Mouse (Mus musculus) liver, embryonic 15.5 days (tissue): Measurements from ENCODE around the gene Olfr1218. TPM values are rescaled to one million over a fixed set of nuclear protein-coding genes. Genes with fewer than 3 reads are reported as not detected.

ENCODE experiments used
- polyA plus RNA-seq: library from polyadenylated mRNA; unstranded; fragments of >200 nt; fragmentation: Nextera tagmentation; extraction: Ambion mirVana; gene quantifications from 2 replicates; pipeline ENCODE4 v1.2.1, GENCODE M21; 2015

Olfr1218 gene
- polyA plus RNA-seq, 1 experiment from 2014 or later: not detected

Other genes starting within 250 kb of the Olfr1218 start
- gene Olfr1202, start 246.7 kb downstream of the Olfr1218 start, polyA plus RNA-seq: not detected in 2 replicates
- gene Olfr1205, start 231.4 kb downstream of the Olfr1218 start, polyA plus RNA-seq: not detected in 2 replicates
- not detected in 2 replicates for gene Olfr1204, start 211.9 kb downstream of the Olfr1218 start, polyA plus RNA-seq
- not detected in 2 replicates for gene Olfr1206, start 198.0 kb downstream of the Olfr1218 start, polyA plus RNA-seq
- gene Olfr1208, start 158.9 kb downstream of the Olfr1218 start, polyA plus RNA-seq: not detected in 2 replicates
- not detected in 2 replicates for gene Olfr1209, start 146.0 kb downstream of the Olfr1218 start, polyA plus RNA-seq
- gene Olfr1211, start 123.1 kb downstream of the Olfr1218 start, polyA plus RNA-seq: not detected in 2 replicates
- not detected in 2 replicates for gene Olfr1212, start 107.2 kb downstream of the Olfr1218 start, polyA plus RNA-seq
- gene Gm13762, start 80.9 kb downstream of the Olfr1218 start, polyA plus RNA-seq: not detected in 2 replicates
- gene Olfr1214, start 68.5 kb downstream of the Olfr1218 start, polyA plus RNA-seq: not detected in 2 replicates
- not detected in 2 replicates for gene Olfr1215, start 54.2 kb downstream of the Olfr1218 start, polyA plus RNA-seq
- gene Olfr1216, start 42.8 kb downstream of the Olfr1218 start, polyA plus RNA-seq: not detected in 2 replicates
- gene Olfr1217, start 29.1 kb downstream of the Olfr1218 start, polyA plus RNA-seq: not detected in 2 replicates
- gene Olfr1219, start 22.3 kb upstream of the Olfr1218 start, polyA plus RNA-seq: not detected in 2 replicates
- not detected in 2 replicates for gene Olfr1220, start 45.6 kb upstream of the Olfr1218 start, polyA plus RNA-seq
- gene Olfr1221, start 56.1 kb upstream of the Olfr1218 start, polyA plus RNA-seq: not detected in 2 replicates
- not detected in 2 replicates for gene Olfr1222, start 71.9 kb upstream of the Olfr1218 start, polyA plus RNA-seq
- gene Olfr1223, start 90.4 kb upstream of the Olfr1218 start, polyA plus RNA-seq: not detected in 2 replicates
- gene Olfr1224-ps1, start 102.9 kb upstream of the Olfr1218 start, polyA plus RNA-seq: not detected in 2 replicates
- not detected in 2 replicates for gene Olfr1225, start 113.5 kb upstream of the Olfr1218 start, polyA plus RNA-seq
- not detected in 2 replicates for gene Olfr1226, start 138.9 kb upstream of the Olfr1218 start, polyA plus RNA-seq
- gene Olfr1228, start 192.9 kb upstream of the Olfr1218 start, polyA plus RNA-seq: not detected in 2 replicates
- gene Olfr1229, start 226.8 kb upstream of the Olfr1218 start, polyA plus RNA-seq: not detected in 2 replicates
- not detected in 2 replicates for gene Olfr1230, start 236.1 kb upstream of the Olfr1218 start, polyA plus RNA-seq
- not detected in 2 replicates for gene Olfr1231, start 245.9 kb upstream of the Olfr1218 start, polyA plus RNA-seq